Mouse (Mus musculus): Measurements from ENCODE around the gene Cables2. TPM values are rescaled to one million over a fixed set of nuclear protein-coding genes. Genes with fewer than 3 reads are reported as not detected.

The Cables2 gene
- polyA plus RNA-seq, 1 experiment from 2014 or later = 37.5 TPM

DNA sequence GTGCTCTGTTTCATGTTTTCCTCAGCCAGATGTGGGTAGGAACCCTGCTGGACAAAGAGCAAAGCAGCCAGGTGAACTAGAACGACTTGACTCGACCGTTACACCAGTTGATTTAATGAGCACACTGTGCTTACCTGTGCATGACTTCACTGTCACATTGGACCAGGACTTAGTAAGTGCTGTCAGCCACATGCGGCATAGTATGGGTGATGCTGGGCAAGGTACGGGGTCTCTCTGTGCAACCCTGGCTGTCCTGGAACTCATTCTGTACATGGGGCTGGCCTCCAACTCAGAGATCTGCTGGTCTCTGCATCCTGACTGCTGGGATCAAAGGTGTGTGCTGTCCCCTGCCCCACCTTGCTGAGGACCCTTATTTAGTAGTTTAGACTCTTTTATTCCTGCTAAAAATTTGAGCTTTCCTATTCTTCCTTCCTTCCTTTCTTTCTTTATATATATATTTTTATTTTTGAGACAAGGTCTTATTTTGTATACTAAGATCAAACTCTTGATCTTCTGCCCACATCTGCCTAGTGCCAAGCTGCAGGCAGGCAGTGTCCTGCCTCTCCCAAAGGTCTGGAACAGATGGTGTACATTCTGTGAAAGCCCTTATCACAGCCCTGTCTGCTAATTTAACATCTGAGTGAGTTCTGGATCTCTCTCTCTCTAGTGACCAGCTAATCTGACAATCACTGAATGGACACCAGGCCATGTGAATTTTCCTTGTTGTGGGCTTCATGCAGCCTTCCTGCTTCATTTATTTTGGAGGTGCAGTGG, 18.7 kb downstream of the Cables2 start:
- 93% methylated on average over 5 of the region's 5 CpGs for WGBS

DNA sequence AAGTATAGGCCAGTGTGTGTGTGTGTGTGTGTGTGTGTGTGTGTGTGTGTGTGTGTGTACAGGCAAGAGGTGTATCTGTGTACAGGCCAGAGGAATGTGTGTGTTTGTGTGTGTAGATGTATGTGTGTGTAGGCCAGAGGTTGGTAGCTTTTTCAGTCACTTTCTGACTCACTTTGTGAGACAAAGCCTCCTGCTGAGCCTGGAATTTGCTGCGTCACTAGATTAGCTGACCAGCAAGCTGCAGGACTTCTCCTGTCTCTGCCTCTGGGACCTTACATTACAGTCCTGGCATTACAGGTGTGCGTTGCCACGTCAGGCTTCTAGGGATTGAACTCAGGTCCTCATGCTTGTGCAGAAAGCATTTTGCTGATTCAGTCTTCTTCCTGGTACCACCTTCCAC, 21.5 kb downstream of the Cables2 start:
- Histone ChIP-seq H3K27me3 (ENCODE audit: control insufficient read depth, insufficient read depth, low read length) (no peaks in the 10 kb centered on the region), H3K36me3 (ENCODE audit: control insufficient read depth, insufficient read depth, low read length) (no peaks in the 10 kb centered on the region), H3K27ac (replicated peaks; ENCODE audit: low read depth, low read length) (no peak overlapping the region), H3K9ac (replicated peaks; ENCODE audit: low read length) (no peak overlapping the region), H3K4me3 (replicated peaks; ENCODE audit: low read depth, low read length) (no peak overlapping the region), H3K4me2 (ENCODE audit: low read length) (no peak overlapping the region), H3K4me1 (ENCODE audit: control insufficient read depth, insufficient read depth, low read length) (0 out of 2 replicates have a peak, but pooled peaks cover 9% of the 10 kb centered on the region), H3K9me3 (ENCODE audit: control insufficient read depth, low read length) (no peaks in the 10 kb centered on the region)
- ATAC-seq (ENCODE audit: low FRiP score, low TSS enrichment) (no peak), DNase-seq (no peak)
- WGBS = 39% methylated on average over 3 of the region's 3 CpGs

More for the DNA sequence above, 18.7 kb downstream of the Cables2 start:
- Histone ChIP-seq H3K27ac (replicated peaks; ENCODE audit: low read depth, low read length) (no peak overlapping the region), H3K4me1 (ENCODE audit: control insufficient read depth, insufficient read depth, low read length) (peaks cover 16% of the 10 kb centered on the region), H3K36me3 (ENCODE audit: control insufficient read depth, insufficient read depth, low read length) (peaks cover 12% of the 10 kb centered on the region), H3K4me3 (replicated peaks; ENCODE audit: low read depth, low read length) (no peak overlapping the region), H3K9me3 (ENCODE audit: control insufficient read depth, low read length) (no peaks in the 10 kb centered on the region), H3K9ac (replicated peaks; ENCODE audit: low read length) (no peak overlapping the region), H3K27me3 (ENCODE audit: control insufficient read depth, insufficient read depth, low read length) (no peaks in the 10 kb centered on the region), H3K4me2 (ENCODE audit: low read length) (no peak overlapping the region)
- DNase-seq (no peak), ATAC-seq (ENCODE audit: low FRiP score, low TSS enrichment) (no peak)

DNA sequence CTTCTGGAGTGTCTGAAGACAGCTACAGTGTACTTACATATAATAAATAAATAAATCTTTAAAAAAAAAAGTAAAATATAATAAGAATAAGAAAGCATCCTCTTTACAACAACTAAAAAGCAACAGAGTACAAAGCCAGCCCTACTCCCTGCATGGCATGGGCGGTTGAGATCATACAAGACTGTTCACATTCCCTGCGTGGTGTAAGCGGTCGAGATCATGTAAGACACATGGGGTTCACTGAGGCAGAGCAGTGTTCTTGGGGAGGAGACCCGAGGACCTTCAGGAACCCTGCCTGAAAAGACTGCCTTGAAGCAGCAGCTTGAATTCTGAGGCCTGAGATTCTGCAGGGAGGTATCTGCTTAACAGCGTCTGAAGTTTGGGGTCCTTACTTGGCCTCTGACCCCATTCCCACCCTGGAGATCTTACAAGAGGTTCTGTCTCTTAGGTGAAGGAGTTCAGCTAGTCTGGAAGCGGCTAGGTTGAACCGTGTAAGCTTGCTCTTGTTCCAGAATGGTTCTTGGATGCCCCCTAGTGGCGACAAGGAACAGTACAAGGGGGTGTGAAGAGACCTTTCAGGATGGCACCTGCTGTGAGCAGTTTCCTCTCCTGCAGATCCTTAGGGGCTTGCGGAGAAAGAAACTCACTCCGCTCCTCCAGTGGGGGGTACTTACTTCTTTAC, 22.2 kb downstream of the Cables2 start:
- H3K4me2 ChIP-seq (ENCODE audit: low read length) = peak overlapping the region; percentile 8; the same call in 1 of the 2 replicates
- no peak overlapping the region for H3K9ac ChIP-seq (replicated peaks; ENCODE audit: low read length)
- no peaks in the 10 kb centered on the region for H3K36me3 ChIP-seq (ENCODE audit: control insufficient read depth, insufficient read depth, low read length)
- H3K27me3 ChIP-seq (ENCODE audit: control insufficient read depth, insufficient read depth, low read length) = no peaks in the 10 kb centered on the region
- 29% methylated on average over 11 of the region's 11 CpGs for WGBS
- H3K27ac ChIP-seq (replicated peaks; ENCODE audit: low read depth, low read length) = no peak overlapping the region
- ATAC-seq (ENCODE audit: low FRiP score, low TSS enrichment) = peak; percentile 88
- H3K4me1 ChIP-seq (ENCODE audit: control insufficient read depth, insufficient read depth, low read length) = 0 out of 2 replicates have a peak, but pooled peaks cover 4% of the 10 kb centered on the region
- no peak overlapping the region for H3K4me3 ChIP-seq (replicated peaks; ENCODE audit: low read depth, low read length)
- peak; percentile 94 for DNase-seq
- no peaks in the 10 kb centered on the region for H3K9me3 ChIP-seq (ENCODE audit: control insufficient read depth, low read length)

DNA sequence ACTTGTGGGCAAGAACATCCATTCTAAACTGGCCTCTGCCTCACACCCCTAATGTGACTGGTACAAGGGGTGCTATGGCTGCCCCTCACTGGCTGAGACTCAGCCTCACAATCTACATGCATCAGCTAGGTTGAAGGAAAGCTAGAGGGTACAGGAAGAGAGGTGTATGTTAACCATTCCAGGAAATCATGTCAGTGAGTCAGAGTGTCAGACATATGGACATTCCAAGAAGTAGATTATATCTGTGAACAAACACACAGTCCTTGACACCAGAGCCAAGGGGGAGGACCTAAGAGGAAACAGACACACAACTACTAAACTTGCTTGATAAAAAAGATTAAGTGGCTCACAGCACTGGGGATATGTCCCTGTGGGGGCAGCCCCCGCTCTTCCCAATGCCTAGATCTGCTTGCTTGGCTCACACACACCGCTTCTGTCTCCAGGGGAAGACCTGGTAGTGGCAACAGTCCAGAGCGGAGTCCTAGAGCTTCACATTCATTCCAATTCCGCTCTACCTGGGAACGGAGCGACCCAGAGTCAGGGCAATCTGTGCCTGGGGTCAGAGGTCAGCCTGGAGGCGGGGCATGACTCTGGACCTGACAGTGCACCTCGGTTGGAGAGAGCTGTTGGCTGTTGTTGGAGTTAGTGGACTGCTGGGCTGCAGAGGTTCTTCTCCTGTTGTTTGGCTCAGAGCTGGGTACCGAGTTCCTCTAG, 24.2 kb downstream of the Cables2 start:
- 52% methylated on average over 9 of the region's 9 CpGs for WGBS
- Histone ChIP-seq H3K36me3 (ENCODE audit: control insufficient read depth, insufficient read depth, low read length) (no peaks in the 10 kb centered on the region), H3K9ac (replicated peaks; ENCODE audit: low read length) (no peak overlapping the region), H3K27me3 (ENCODE audit: control insufficient read depth, insufficient read depth, low read length) (no peaks in the 10 kb centered on the region), H3K4me2 (ENCODE audit: low read length) (no peak overlapping the region), H3K27ac (replicated peaks; ENCODE audit: low read depth, low read length) (no peak overlapping the region), H3K4me1 (ENCODE audit: control insufficient read depth, insufficient read depth, low read length) (no peaks in the 10 kb centered on the region), H3K4me3 (replicated peaks; ENCODE audit: low read depth, low read length) (no peak overlapping the region), H3K9me3 (ENCODE audit: control insufficient read depth, low read length) (no peaks in the 10 kb centered on the region)
- DNase-seq = no peak
- ATAC-seq (ENCODE audit: low FRiP score, low TSS enrichment) = no peak

DNA sequence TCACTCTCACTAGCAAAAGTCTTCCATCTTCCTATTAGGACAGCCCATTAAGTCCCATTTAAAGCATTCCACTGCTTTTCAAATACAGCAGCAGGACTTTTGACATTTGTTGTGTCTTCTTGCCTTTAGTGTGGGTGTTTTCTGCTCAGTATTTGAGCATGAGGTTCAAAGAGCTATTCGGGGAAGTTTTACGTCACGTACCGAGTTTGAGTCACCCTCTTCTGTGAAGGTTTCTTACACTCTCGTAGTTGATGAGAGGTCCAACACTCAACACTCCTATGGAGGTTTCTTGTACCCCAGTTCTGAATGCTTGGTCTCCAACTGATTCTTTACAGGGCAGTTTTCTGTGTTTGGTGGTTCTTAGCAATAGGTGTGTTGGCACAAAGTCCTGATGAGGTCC, 25.4 kb downstream of the Cables2 start:
- no peak overlapping the region for H3K4me2 ChIP-seq (ENCODE audit: low read length)
- 91% methylated on average over 5 of the region's 5 CpGs for WGBS

DNA sequence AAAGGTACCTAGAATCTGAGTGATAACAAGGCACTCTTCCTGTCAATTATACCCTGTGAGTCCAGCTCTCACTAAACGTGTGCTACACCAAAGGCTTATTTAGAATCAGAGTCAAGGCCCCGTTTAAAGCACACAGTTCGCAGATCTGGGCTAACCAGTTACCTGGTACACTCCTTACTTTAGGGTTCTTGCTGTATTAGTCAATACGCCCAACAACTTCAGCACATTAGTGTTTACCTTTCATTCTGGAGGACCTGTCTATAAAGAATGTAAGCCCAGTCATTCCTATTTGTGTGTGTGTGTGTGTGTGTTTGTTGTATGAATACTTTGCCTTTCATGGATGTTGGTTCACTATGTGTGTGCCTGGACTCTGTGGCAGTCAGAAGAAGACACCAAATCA, 30.2 kb downstream of the Cables2 start:
- Histone ChIP-seq H3K4me1 (ENCODE audit: control insufficient read depth, insufficient read depth, low read length) (no peaks in the 10 kb centered on the region), H3K27me3 (ENCODE audit: control insufficient read depth, insufficient read depth, low read length) (no peaks in the 10 kb centered on the region), H3K9ac (replicated peaks; ENCODE audit: low read length) (no peak overlapping the region), H3K4me2 (ENCODE audit: low read length) (no peak overlapping the region), H3K4me3 (replicated peaks; ENCODE audit: low read depth, low read length) (no peak overlapping the region), H3K27ac (replicated peaks; ENCODE audit: low read depth, low read length) (no peak overlapping the region), H3K36me3 (ENCODE audit: control insufficient read depth, insufficient read depth, low read length) (no peaks in the 10 kb centered on the region), H3K9me3 (ENCODE audit: control insufficient read depth, low read length) (no peaks in the 10 kb centered on the region)
- ATAC-seq (ENCODE audit: low FRiP score, low TSS enrichment) (no peak), DNase-seq (no peak)
- 88% methylated on average over 4 of the region's 4 CpGs for WGBS

More for the DNA sequence above, 25.4 kb downstream of the Cables2 start:
- H3K36me3 ChIP-seq (ENCODE audit: control insufficient read depth, insufficient read depth, low read length) = no peaks in the 10 kb centered on the region
- H3K9me3 ChIP-seq (ENCODE audit: control insufficient read depth, low read length) = no peaks in the 10 kb centered on the region
- DNase-seq (no peak), ATAC-seq (ENCODE audit: low FRiP score, low TSS enrichment) (no peak)
- H3K9ac ChIP-seq (replicated peaks; ENCODE audit: low read length) = no peak overlapping the region
- no peak overlapping the region for H3K4me3 ChIP-seq (replicated peaks; ENCODE audit: low read depth, low read length)
- no peaks in the 10 kb centered on the region for H3K27me3 ChIP-seq (ENCODE audit: control insufficient read depth, insufficient read depth, low read length)
- no peak overlapping the region for H3K27ac ChIP-seq (replicated peaks; ENCODE audit: low read depth, low read length)
- H3K4me1 ChIP-seq (ENCODE audit: control insufficient read depth, insufficient read depth, low read length) = no peaks in the 10 kb centered on the region

DNA sequence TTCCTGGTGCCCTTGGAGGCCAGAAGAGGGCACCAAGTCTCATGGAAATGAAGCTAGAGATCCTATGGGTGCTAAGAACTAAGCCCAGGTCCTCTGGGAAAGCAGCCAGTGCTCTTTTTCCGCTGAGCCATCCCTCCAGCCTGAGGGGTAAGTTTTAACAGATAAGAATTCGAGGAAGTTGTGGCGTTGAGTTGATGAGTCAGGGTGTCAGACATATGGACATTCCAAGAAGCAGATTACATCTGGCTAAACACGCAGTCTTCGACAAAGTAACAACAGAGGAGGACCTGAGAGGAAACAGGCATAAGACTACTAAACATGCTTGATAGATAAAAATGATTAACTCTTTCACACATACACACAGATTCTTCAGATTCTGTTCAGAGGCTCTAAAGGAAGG, 34.7 kb downstream of the Cables2 start:
- no peaks in the 10 kb centered on the region for H3K27me3 ChIP-seq (ENCODE audit: control insufficient read depth, insufficient read depth, low read length)
- H3K4me1 ChIP-seq (ENCODE audit: control insufficient read depth, insufficient read depth, low read length) = no peaks in the 10 kb centered on the region
- H3K27ac ChIP-seq (replicated peaks; ENCODE audit: low read depth, low read length) = no peak overlapping the region
- H3K36me3 ChIP-seq (ENCODE audit: control insufficient read depth, insufficient read depth, low read length) = no peaks in the 10 kb centered on the region
- WGBS = 90% methylated on average over 5 of the region's 5 CpGs
- H3K4me3 ChIP-seq (replicated peaks; ENCODE audit: low read depth, low read length) = no peak overlapping the region
- DNase-seq (no peak), ATAC-seq (ENCODE audit: low FRiP score, low TSS enrichment) (no peak)
- H3K9me3 ChIP-seq (ENCODE audit: control insufficient read depth, low read length) = no peaks in the 10 kb centered on the region
- H3K9ac ChIP-seq (replicated peaks; ENCODE audit: low read length) = no peak overlapping the region
- H3K4me2 ChIP-seq (ENCODE audit: low read length) = no peak overlapping the region

DNA sequence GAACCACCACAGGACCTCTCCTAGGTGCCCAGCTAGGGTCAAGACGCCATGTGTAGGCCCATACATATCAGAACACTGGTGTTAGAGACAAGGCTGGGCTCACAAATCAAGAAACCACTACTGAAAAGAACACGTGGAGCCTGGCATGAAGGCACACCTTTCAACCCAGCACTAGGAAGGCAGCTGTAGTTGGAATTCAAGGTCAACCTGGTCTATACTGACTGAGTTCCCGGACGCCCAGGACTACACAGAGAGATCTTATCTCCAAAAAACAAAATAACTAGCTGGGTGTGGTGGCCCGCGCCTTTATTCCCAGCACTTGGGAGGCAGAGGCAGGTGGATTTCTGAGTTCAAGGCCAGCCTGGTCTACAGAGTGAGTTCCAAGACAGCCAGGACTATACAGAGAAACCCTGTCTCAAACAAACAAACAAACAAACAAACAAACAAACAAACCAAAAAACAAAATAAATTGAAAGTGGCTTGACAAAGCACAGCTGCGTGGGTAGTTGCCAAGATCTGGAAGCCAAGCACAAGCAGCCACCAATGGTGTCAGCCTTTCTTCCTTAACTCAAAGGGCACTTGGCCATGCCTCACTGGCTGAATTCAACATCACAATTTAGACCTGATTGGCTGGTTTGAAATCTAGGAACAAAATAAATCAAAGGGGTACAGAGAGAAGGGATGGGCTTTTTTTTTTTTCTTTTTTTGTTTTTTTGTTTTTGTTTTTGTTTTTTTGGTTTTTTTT, 35.5 kb downstream of the Cables2 start:
- Histone ChIP-seq H3K27me3 (ENCODE audit: control insufficient read depth, insufficient read depth, low read length) (no peaks in the 10 kb centered on the region), H3K4me1 (ENCODE audit: control insufficient read depth, insufficient read depth, low read length) (no peaks in the 10 kb centered on the region), H3K27ac (replicated peaks; ENCODE audit: low read depth, low read length) (no peak overlapping the region), H3K9ac (replicated peaks; ENCODE audit: low read length) (no peak overlapping the region), H3K4me2 (ENCODE audit: low read length) (no peak overlapping the region), H3K4me3 (replicated peaks; ENCODE audit: low read depth, low read length) (no peak overlapping the region), H3K36me3 (ENCODE audit: control insufficient read depth, insufficient read depth, low read length) (no peaks in the 10 kb centered on the region), H3K9me3 (ENCODE audit: control insufficient read depth, low read length) (no peaks in the 10 kb centered on the region)
- DNase-seq (no peak), ATAC-seq (ENCODE audit: low FRiP score, low TSS enrichment) (no peak)
- 89% methylated on average over 7 of the region's 7 CpGs for whole genome bisulfite sequencing
